Mouse (Mus musculus): Measurements from ENCODE around the gene Susd4. TPM values are rescaled to one million over a fixed set of nuclear protein-coding genes. Genes with fewer than 3 reads are reported as not detected.

The Susd4 gene
- total and polyA plus RNA-seq, 2 experiments from 2014 or later: 80.6 to 98.7 TPM

- H3K36me3 ChIP-seq (ENCODE audit: insufficient read depth, low read length): peaks cover 6% of the 10 kb centered on the region; the same call in 1 of the 2 replicates
- H3K9me3 ChIP-seq (ENCODE audit: low read length): no peaks in the 10 kb centered on the region
- H3K9ac ChIP-seq (replicated peaks; ENCODE audit: low read length, poor library complexity, severe bottlenecking): no peak overlapping the region
- 0 out of 2 replicates have a peak, but pooled peaks cover 6% of the 10 kb centered on the region for H3K4me1 ChIP-seq (ENCODE audit: insufficient read depth, low read length)
- no peak overlapping the region for H3K4me2 ChIP-seq (ENCODE audit: low read depth, low read length, poor library complexity, severe bottlenecking)
- 84% methylated on average over 13 of the region's 13 CpGs for WGBS
- H3K27me3 ChIP-seq (ENCODE audit: insufficient read depth, low read length): no peaks in the 10 kb centered on the region
- no peak overlapping the region for H3K27ac ChIP-seq (ENCODE audit: low read depth, low read length)
- TF ChIP-seq CTCF (IDR thresholded peaks at IDR 0.05): no peak
- no peak for DNase-seq (ENCODE audit: low spot score)
- no peak overlapping the region for H3K4me3 ChIP-seq (ENCODE audit: low read depth, low read length)
- ATAC-seq (ENCODE audit: low FRiP score): no peak
Observed at GRCm38 (mm10) chr1:182778225-182778624, 14.6 kb downstream of the Susd4 start.

GRCm38 (mm10) chr1:182779024-182779520, 15.4 kb downstream of the Susd4 start:
- 95% methylated on average over 6 of the region's 6 CpGs for WGBS
- no peak for ATAC-seq (ENCODE audit: low FRiP score)

GRCm38 (mm10) chr1:182783774-182784173, 20.1 kb downstream of the Susd4 start:
- WGBS: 90% methylated on average over 7 of the region's 7 CpGs
- Histone ChIP-seq H3K4me3 (ENCODE audit: low read depth, low read length) (no peak overlapping the region), H3K4me2 (ENCODE audit: low read depth, low read length, poor library complexity, severe bottlenecking) (no peak overlapping the region)

More at GRCm38 (mm10) chr1:182779024-182779520, 15.4 kb downstream of the Susd4 start:
- H3K36me3 ChIP-seq (ENCODE audit: insufficient read depth, low read length): peaks cover 6% of the 10 kb centered on the region; the same call in 1 of the 2 replicates
- no peak for TF ChIP-seq CTCF (IDR thresholded peaks at IDR 0.05)
- H3K27ac ChIP-seq (ENCODE audit: low read depth, low read length): no peak overlapping the region
- no peaks in the 10 kb centered on the region for H3K27me3 ChIP-seq (ENCODE audit: insufficient read depth, low read length)
- no peak for DNase-seq (ENCODE audit: low spot score)
- H3K4me2 ChIP-seq (ENCODE audit: low read depth, low read length, poor library complexity, severe bottlenecking): no peak overlapping the region
- H3K9me3 ChIP-seq (ENCODE audit: low read length): no peaks in the 10 kb centered on the region
- 0 out of 2 replicates have a peak, but pooled peaks cover 6% of the 10 kb centered on the region for H3K4me1 ChIP-seq (ENCODE audit: insufficient read depth, low read length)
- H3K9ac ChIP-seq (replicated peaks; ENCODE audit: low read length, poor library complexity, severe bottlenecking): no peak overlapping the region
- H3K4me3 ChIP-seq (ENCODE audit: low read depth, low read length): no peak overlapping the region

DNA sequence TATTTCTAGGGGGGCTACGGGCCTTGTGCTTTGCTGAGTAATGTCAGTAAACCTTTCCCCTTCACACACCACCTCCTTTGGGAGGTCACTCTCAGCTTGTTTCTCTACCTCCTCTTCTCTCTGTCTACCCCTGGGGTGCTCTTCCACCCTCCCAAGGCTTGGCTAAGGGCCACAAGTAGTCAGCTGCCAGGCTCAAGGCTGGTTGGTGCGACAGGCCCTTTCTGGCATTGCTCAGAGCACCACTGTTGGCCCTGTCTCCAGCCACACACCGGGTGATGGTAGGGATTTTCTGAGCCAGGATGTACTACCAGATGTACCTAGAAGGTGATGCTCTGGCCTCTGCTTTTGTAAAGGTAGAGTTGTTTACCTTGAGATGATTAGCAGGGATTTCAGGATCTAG, 21.1 kb downstream of the Susd4 start:
- DNase-seq (ENCODE audit: low spot score): no peak
- 86% methylated on average over 3 of the region's 3 CpGs for WGBS

More at GRCm38 (mm10) chr1:182783774-182784173, 20.1 kb downstream of the Susd4 start:
- Histone ChIP-seq H3K36me3 (ENCODE audit: insufficient read depth, low read length) (peaks cover 6% of the 10 kb centered on the region; the same call in 1 of the 2 replicates), H3K9me3 (ENCODE audit: low read length) (no peaks in the 10 kb centered on the region), H3K4me1 (ENCODE audit: insufficient read depth, low read length) (no peaks in the 10 kb centered on the region), H3K27ac (ENCODE audit: low read depth, low read length) (no peak overlapping the region), H3K27me3 (ENCODE audit: insufficient read depth, low read length) (no peaks in the 10 kb centered on the region), H3K9ac (replicated peaks; ENCODE audit: low read length, poor library complexity, severe bottlenecking) (no peak overlapping the region)
- ATAC-seq (ENCODE audit: low FRiP score) (no peak), DNase-seq (ENCODE audit: low spot score) (no peak)
- no peak for TF ChIP-seq CTCF (IDR thresholded peaks at IDR 0.05)

GRCm38 (mm10) chr1:182785504-182785903, 21.8 kb downstream of the Susd4 start:
- no peak for TF ChIP-seq CTCF (IDR thresholded peaks at IDR 0.05)

More for the DNA sequence above, 21.1 kb downstream of the Susd4 start:
- Histone ChIP-seq H3K36me3 (ENCODE audit: insufficient read depth, low read length) (no peaks in the 10 kb centered on the region), H3K27me3 (ENCODE audit: insufficient read depth, low read length) (no peaks in the 10 kb centered on the region), H3K9me3 (ENCODE audit: low read length) (no peaks in the 10 kb centered on the region), H3K4me3 (ENCODE audit: low read depth, low read length) (no peak overlapping the region), H3K9ac (replicated peaks; ENCODE audit: low read length, poor library complexity, severe bottlenecking) (no peak overlapping the region), H3K27ac (ENCODE audit: low read depth, low read length) (no peak overlapping the region), H3K4me1 (ENCODE audit: insufficient read depth, low read length) (no peaks in the 10 kb centered on the region), H3K4me2 (ENCODE audit: low read depth, low read length, poor library complexity, severe bottlenecking) (no peak overlapping the region)
- no peak for TF ChIP-seq CTCF (IDR thresholded peaks at IDR 0.05)
- no peak for ATAC-seq (ENCODE audit: low FRiP score)

GRCm38 (mm10) chr1:182787030-182787429, 23.4 kb downstream of the Susd4 start:
- DNase-seq (ENCODE audit: low spot score) (no peak), ATAC-seq (ENCODE audit: low FRiP score) (no peak)
- TF ChIP-seq CTCF (IDR thresholded peaks at IDR 0.05): peak; percentile 32
- Histone ChIP-seq H3K4me1 (ENCODE audit: insufficient read depth, low read length) (0 out of 2 replicates have a peak, but pooled peaks cover under 1% of the 10 kb centered on the region), H3K9me3 (ENCODE audit: low read length) (no peaks in the 10 kb centered on the region), H3K9ac (replicated peaks; ENCODE audit: low read length, poor library complexity, severe bottlenecking) (no peak overlapping the region), H3K4me3 (ENCODE audit: low read depth, low read length) (no peak overlapping the region), H3K36me3 (ENCODE audit: insufficient read depth, low read length) (no peaks in the 10 kb centered on the region), H3K27me3 (ENCODE audit: insufficient read depth, low read length) (no peaks in the 10 kb centered on the region), H3K4me2 (ENCODE audit: low read depth, low read length, poor library complexity, severe bottlenecking) (no peak overlapping the region), H3K27ac (ENCODE audit: low read depth, low read length) (no peak overlapping the region)
- WGBS: 49% methylated on average over 7 of the region's 7 CpGs

More at GRCm38 (mm10) chr1:182785504-182785903, 21.8 kb downstream of the Susd4 start:
- ATAC-seq (ENCODE audit: low FRiP score): no peak
- no peaks in the 10 kb centered on the region for H3K27me3 ChIP-seq (ENCODE audit: insufficient read depth, low read length)
- no peak overlapping the region for H3K9ac ChIP-seq (replicated peaks; ENCODE audit: low read length, poor library complexity, severe bottlenecking)
- H3K9me3 ChIP-seq (ENCODE audit: low read length): no peaks in the 10 kb centered on the region
- no peak overlapping the region for H3K4me3 ChIP-seq (ENCODE audit: low read depth, low read length)
- H3K4me1 ChIP-seq (ENCODE audit: insufficient read depth, low read length): no peaks in the 10 kb centered on the region
- H3K36me3 ChIP-seq (ENCODE audit: insufficient read depth, low read length): no peaks in the 10 kb centered on the region
- H3K4me2 ChIP-seq (ENCODE audit: low read depth, low read length, poor library complexity, severe bottlenecking): no peak overlapping the region
- no peak overlapping the region for H3K27ac ChIP-seq (ENCODE audit: low read depth, low read length)
- 94% methylated on average over 5 of the region's 5 CpGs for WGBS
- DNase-seq (ENCODE audit: low spot score): no peak

All from midbrain, postnatal 0 days (tissue).